In the genomic region with DNA sequence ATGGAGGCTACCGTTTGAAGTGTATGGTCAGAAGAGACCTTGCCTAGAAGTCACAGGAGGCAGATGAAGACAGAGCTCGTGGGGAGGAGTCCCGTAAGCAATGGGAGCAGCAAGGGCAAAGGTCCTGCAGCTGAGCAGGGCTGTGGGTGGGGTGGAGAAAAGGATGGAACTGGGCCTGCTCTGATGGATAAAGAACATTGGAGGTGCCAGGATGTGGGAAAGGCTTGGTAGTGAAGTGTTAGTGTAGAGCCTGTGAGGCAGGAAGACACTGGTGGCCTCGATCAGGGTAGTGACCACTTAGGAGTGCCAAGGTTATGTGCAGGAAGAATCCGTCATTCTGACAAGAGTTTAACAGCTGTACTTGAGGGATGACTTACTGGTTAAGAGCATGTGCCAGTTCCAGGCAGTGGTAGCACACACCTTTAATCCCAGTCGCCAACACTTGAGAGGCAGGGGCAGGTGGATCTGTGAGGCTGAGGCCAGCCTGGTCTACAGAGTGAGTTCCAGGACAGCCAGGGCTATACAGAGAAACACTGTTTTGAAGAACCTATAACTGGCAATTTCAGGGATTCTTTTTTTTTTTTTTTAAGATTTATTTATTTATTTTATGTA, we compare ENCODE assay signal across 22 mouse cellular contexts. TPM values are rescaled to one million over a fixed set of nuclear protein-coding genes. Genes with fewer than 3 reads are reported as not detected.
A peak's percentile ranks its signal among the peaks of the same experiment; 100 is the strongest.
DNase-seq lines count a peak whose midpoint lies in the region; ATAC-seq lines count a peak whose summit lies in the region.
"Had no signal": no experiment of that assay in that cellular context is flagged by ENCODE, and none has a peak within 500 bp of the region (broad histone marks: within the 10 kb centered on the region; RNA-seq: fewer than 3 reads in every experiment).

No protein-coding gene starts in this region.

- H3K4me3 ChIP-seq in intestine, embryonic 15.5 days (replicated peaks) = no peak overlapping the region
- H3K4me3 ChIP-seq in hindbrain, embryonic 14.5 days (replicated peaks; ENCODE audit: low read length) = no peak overlapping the region
- no peak overlapping the region for H3K4me3 ChIP-seq in limb, embryonic 10.5 days
- H3K4me3 ChIP-seq: forebrain, embryonic 15.5 days; layer of hippocampus, adult 2 months; lung, embryonic 15.5 days; midbrain, embryonic 13.5 days; stomach, embryonic 15.5 days had no signal

- ATAC-seq in intestine, embryonic 15.5 days = peak; percentile 67
- no peak for ATAC-seq in hindbrain, embryonic 14.5 days (ENCODE audit: low FRiP score)
- ATAC-seq: forebrain, embryonic 15.5 days; midbrain, embryonic 13.5 days had no signal

- no peaks in the 10 kb centered on the region for H3K9me3 ChIP-seq in intestine, embryonic 15.5 days
- no peaks in the 10 kb centered on the region for H3K9me3 ChIP-seq in hindbrain, embryonic 14.5 days (ENCODE audit: control insufficient read depth, low read length)
- H3K9me3 ChIP-seq in limb, embryonic 10.5 days (replicated peaks) = no peaks in the 10 kb centered on the region
- H3K9me3 ChIP-seq: forebrain, embryonic 15.5 days; lung, embryonic 15.5 days; midbrain, embryonic 13.5 days; stomach, embryonic 15.5 days had no signal

- no peak overlapping the region for H3K27ac ChIP-seq in intestine, embryonic 15.5 days
- no peak overlapping the region for H3K27ac ChIP-seq in hindbrain, embryonic 14.5 days
- H3K27ac ChIP-seq in limb, embryonic 10.5 days = no peak overlapping the region
- H3K27ac ChIP-seq: forebrain, embryonic 15.5 days; layer of hippocampus, adult 2 months; lung, embryonic 15.5 days; macrophage; midbrain, embryonic 13.5 days; stomach, embryonic 15.5 days had no signal

- H3K36me3 ChIP-seq in intestine, embryonic 15.5 days = no peaks in the 10 kb centered on the region
- peaks cover under 1% of the 10 kb centered on the region; the same call in 1 of the 2 replicates for H3K36me3 ChIP-seq in hindbrain, embryonic 14.5 days (replicated peaks; ENCODE audit: control insufficient read depth, insufficient read depth)
- H3K36me3 ChIP-seq in limb, embryonic 10.5 days = peaks cover 13% of the 10 kb centered on the region
- H3K36me3 ChIP-seq: lung, embryonic 15.5 days; midbrain, embryonic 13.5 days; stomach, embryonic 15.5 days had no signal

- H3K4me1 ChIP-seq in intestine, embryonic 15.5 days (replicated peaks) = peaks cover 23% of the 10 kb centered on the region
- H3K4me1 ChIP-seq in hindbrain, embryonic 14.5 days (replicated peaks; ENCODE audit: control insufficient read depth, insufficient read depth, low read length) = peaks cover 7% of the 10 kb centered on the region; the same call in 1 of the 2 replicates
- peaks cover 24% of the 10 kb centered on the region for H3K4me1 ChIP-seq in limb, embryonic 10.5 days

- no peaks in the 10 kb centered on the region for H3K27me3 ChIP-seq in intestine, embryonic 15.5 days (replicated peaks)
- no peaks in the 10 kb centered on the region for H3K27me3 ChIP-seq in hindbrain, embryonic 14.5 days (ENCODE audit: control insufficient read depth, insufficient read depth, low read length)
- H3K27me3 ChIP-seq in limb, embryonic 10.5 days (ENCODE audit: low read depth, poor library complexity, severe bottlenecking) = no peaks in the 10 kb centered on the region
- H3K27me3 ChIP-seq: CH12.LX; forebrain, embryonic 15.5 days; lung, embryonic 15.5 days; midbrain, embryonic 13.5 days; stomach, embryonic 15.5 days had no signal

- peak; percentile 39 for DNase-seq in gastrocnemius, adult 18-20 months (ENCODE audit: low spot score)
- no peak for DNase-seq in gastrocnemius, postnatal 10 days
- peak; percentile 57 for DNase-seq in kidney, adult 9 months
- DNase-seq in kidney, postnatal 10 days = no peak
- DNase-seq in kidney, postnatal 25 days = peak; percentile 46 to 78
- no peak for DNase-seq in hindbrain, embryonic 14.5 days (ENCODE audit: low spot score)
- no peak for DNase-seq in limb, embryonic 10.5 days (ENCODE audit: low spot score)
- DNase-seq: cerebellum, adult 18-20 months; cerebellum, postnatal 25 days; embryo, embryonic 11 days; heart, adult 18-20 months; layer of hippocampus, postnatal 36 days; left cerebral cortex, postnatal 4 days had no signal

- H3K4me2 ChIP-seq in intestine, embryonic 15.5 days (replicated peaks) = no peak overlapping the region
- no peak overlapping the region for H3K4me2 ChIP-seq in hindbrain, embryonic 14.5 days (replicated peaks)
- H3K4me2 ChIP-seq: forebrain, embryonic 15.5 days; liver, embryonic 11.5 days; lung, embryonic 15.5 days; midbrain, embryonic 13.5 days; stomach, embryonic 15.5 days had no signal

- no peak overlapping the region for H3K9ac ChIP-seq in intestine, embryonic 15.5 days
- no peak overlapping the region for H3K9ac ChIP-seq in hindbrain, embryonic 14.5 days
- H3K9ac ChIP-seq: forebrain, embryonic 15.5 days; lung, embryonic 15.5 days; midbrain, embryonic 13.5 days; stomach, embryonic 15.5 days had no signal

- WGBS in intestine, embryonic 15.5 days = 67% methylated on average over 6 of the region's 6 CpGs
- 85% methylated on average over 6 of the region's 6 CpGs for WGBS in hindbrain, embryonic 14.5 days
- WGBS in limb, embryonic 10.5 days = 77% methylated on average over 6 of the region's 6 CpGs

RNA-seq across cellular contexts. Expression of a gene that starts 17.5 kb away (rescaled TPM):
- 10 to 100 TPM; 54.2 to 62.4 TPM for total RNA-seq in gastrocnemius, adult 18-20 months (2021)
- 10 to 100 TPM; 62.2 to 68.4 TPM for total RNA-seq in gastrocnemius, postnatal 10 days (2021)
- 71.2 and 77.9 TPM in 2 replicates for polyA plus RNA-seq in intestine, embryonic 15.5 days (2015; fragmentation: Nextera tagmentation; extraction: Ambion mirVana)
- 119 and 122 TPM in 2 replicates for polyA plus RNA-seq in hindbrain, embryonic 14.5 days (2014; fragmentation: Nextera tagmentation; extraction: Ambion mirVana)
- polyA plus RNA-seq in limb, embryonic 10.5 days (2016; fragmentation: Nextera tagmentation; extraction: Ambion mirVana) = 68.0 and 84.5 TPM in 2 replicates

RNA-seq across cellular contexts. Expression of a gene that starts 23.5 kb away (rescaled TPM):
- 10 to 100 TPM; 35.4 to 37.6 TPM for total RNA-seq in gastrocnemius, adult 18-20 months (2021)
- total RNA-seq in gastrocnemius, postnatal 10 days (2021) = 10 to 100 TPM; 28.1 to 33.4 TPM
- 34.0 and 36.1 TPM in 2 replicates for polyA plus RNA-seq in intestine, embryonic 15.5 days (2015; fragmentation: Nextera tagmentation; extraction: Ambion mirVana)
- 54.0 and 54.4 TPM in 2 replicates for polyA plus RNA-seq in hindbrain, embryonic 14.5 days (2014; fragmentation: Nextera tagmentation; extraction: Ambion mirVana)
- 43.6 and 43.8 TPM in 2 replicates for polyA plus RNA-seq in limb, embryonic 10.5 days (2016; fragmentation: Nextera tagmentation; extraction: Ambion mirVana)

RNA-seq across cellular contexts. Expression of a gene that starts 35.0 kb away (rescaled TPM):
- total RNA-seq in gastrocnemius, adult 18-20 months (2021) = 10 to 100 TPM; 10.1 to 12.5 TPM
- 10 to 100 TPM; 32.6 to 35.2 TPM for total RNA-seq in gastrocnemius, postnatal 10 days (2021)
- 128 and 143 TPM in 2 replicates for polyA plus RNA-seq in intestine, embryonic 15.5 days (2015; fragmentation: Nextera tagmentation; extraction: Ambion mirVana)
- polyA plus RNA-seq in hindbrain, embryonic 14.5 days (2014; fragmentation: Nextera tagmentation; extraction: Ambion mirVana) = 122 and 133 TPM in 2 replicates
- polyA plus RNA-seq in limb, embryonic 10.5 days (2016; fragmentation: Nextera tagmentation; extraction: Ambion mirVana) = 156 and 167 TPM in 2 replicates

Comparison
In these comparisons a context has a peak if more than half of its experiments do, and no peak if none do; other contexts are left out.
1. DNase-seq: peak in gastrocnemius, adult 18-20 months (single experiment), kidney, adult 9 months (single experiment) and kidney, postnatal 25 days (2 of 2); none in gastrocnemius, postnatal 10 days (single experiment), kidney, postnatal 10 days (single experiment), hindbrain, embryonic 14.5 days (single experiment) and limb, embryonic 10.5 days (single experiment).